Mouse (Mus musculus) heart, postnatal 0 days (tissue): ENCODE results near the gene Arhgap15. TPM values are rescaled to one million over a fixed set of nuclear protein-coding genes. Genes with fewer than 3 reads are reported as not detected.

Source experiments
- ATAC-seq: fragments of 200-750 bp; cut with Nextera tagmentation; 2 replicates; pipeline ENCODE4 v1.8.0; 2017; ENCODE audit warnings: low read depth, moderate number of reproducible peaks, moderate library complexity; ENCODE audit not compliant: insufficient read depth
- DNase-seq: peaks from one replicate; pipeline ENCODE4 v3.0.0-alpha.2; 2016; ENCODE audit warnings: low spot score
- H3K27ac ChIP-seq: fragments of 300-500 bp; sonication (generic); 2 replicates; pipeline ENCODE4 v1.5.1; 2014; ENCODE audit warnings: low read depth, mild to moderate bottlenecking
- H3K27me3 ChIP-seq: fragments of 300-500 bp; sonication (generic); 2 replicates; pipeline ENCODE4 v1.6.1; 2014; ENCODE audit warnings: low read length, mixed read lengths; ENCODE audit not compliant: control insufficient read depth, insufficient read depth
- H3K36me3 ChIP-seq: fragments of 300-500 bp; sonication (generic); replicated peaks from 2 replicates; pipeline ENCODE4 v1.6.1; 2014; ENCODE audit warnings: low read length, mixed read lengths; ENCODE audit not compliant: control insufficient read depth, insufficient read depth
- H3K4me1 ChIP-seq: fragments of 300-500 bp; sonication (generic); 2 replicates; pipeline ENCODE4 v1.6.1; 2014; ENCODE audit warnings: antibody characterized with exemption; ENCODE audit not compliant: control insufficient read depth, insufficient read depth
- H3K4me2 ChIP-seq: fragments of 300-500 bp; sonication (generic); 2 replicates; pipeline ENCODE4 v1.6.1; 2014; ENCODE audit warnings: low read depth, mild to moderate bottlenecking, low read length, moderate library complexity
- H3K4me3 ChIP-seq: fragments of 300-500 bp; sonication (generic); 2 replicates; pipeline ENCODE4 v1.5.1; 2014; ENCODE audit warnings: low read depth, low read length
- H3K9ac ChIP-seq: fragments of 300-500 bp; sonication (generic); replicated peaks from 2 replicates; pipeline ENCODE4 v1.6.1; 2014; ENCODE audit warnings: low read depth, low read length, mixed read lengths
- H3K9me3 ChIP-seq: fragments of 300-500 bp; sonication (generic); replicated peaks from 2 replicates; pipeline ENCODE4 v1.6.1; 2016; ENCODE audit warnings: low read length; ENCODE audit not compliant: control insufficient read depth
- CTCF ChIP-seq: IDR thresholded peaks from 2 replicates; pipeline ENCODE4 v1.5.1; 2016; ENCODE audit warnings: antibody characterized with exemption, control low read depth, low read depth
- EP300 ChIP-seq: IDR thresholded peaks from 2 replicates; pipeline ENCODE4 v1.6.1; 2016; ENCODE audit warnings: antibody characterized with exemption, low read depth
- WGBS: fragments of 180-500 bp; shearing (Covaris S2); extraction: QIAGEN DNeasy Blood & Tissue Kit; methylation state at CpG from one replicate; pipeline ENCODE4 v1.1.7; 2014; 5-methylcytosine and 5-hydroxymethylcytosine counted together
- polyA plus RNA-seq: library from polyadenylated mRNA; unstranded; fragments of >200 nt; fragmentation: Nextera tagmentation; extraction: Ambion mirVana; gene quantifications from 2 replicates; pipeline ENCODE4 v1.2.1, GENCODE M21; 2015
- total RNA-seq: library from RNA; depleted of rRNA; stranded (reverse); fragments of >200 nt; gene quantifications from 2 replicates; pipeline ENCODE4 v1.2.3, GENCODE M21; 2014; ENCODE audit warnings: low replicate concordance

Arhgap15 gene
- total and polyA plus RNA-seq, 2 experiments from 2014 or later = 0.46 to 1.7 TPM

DNA sequence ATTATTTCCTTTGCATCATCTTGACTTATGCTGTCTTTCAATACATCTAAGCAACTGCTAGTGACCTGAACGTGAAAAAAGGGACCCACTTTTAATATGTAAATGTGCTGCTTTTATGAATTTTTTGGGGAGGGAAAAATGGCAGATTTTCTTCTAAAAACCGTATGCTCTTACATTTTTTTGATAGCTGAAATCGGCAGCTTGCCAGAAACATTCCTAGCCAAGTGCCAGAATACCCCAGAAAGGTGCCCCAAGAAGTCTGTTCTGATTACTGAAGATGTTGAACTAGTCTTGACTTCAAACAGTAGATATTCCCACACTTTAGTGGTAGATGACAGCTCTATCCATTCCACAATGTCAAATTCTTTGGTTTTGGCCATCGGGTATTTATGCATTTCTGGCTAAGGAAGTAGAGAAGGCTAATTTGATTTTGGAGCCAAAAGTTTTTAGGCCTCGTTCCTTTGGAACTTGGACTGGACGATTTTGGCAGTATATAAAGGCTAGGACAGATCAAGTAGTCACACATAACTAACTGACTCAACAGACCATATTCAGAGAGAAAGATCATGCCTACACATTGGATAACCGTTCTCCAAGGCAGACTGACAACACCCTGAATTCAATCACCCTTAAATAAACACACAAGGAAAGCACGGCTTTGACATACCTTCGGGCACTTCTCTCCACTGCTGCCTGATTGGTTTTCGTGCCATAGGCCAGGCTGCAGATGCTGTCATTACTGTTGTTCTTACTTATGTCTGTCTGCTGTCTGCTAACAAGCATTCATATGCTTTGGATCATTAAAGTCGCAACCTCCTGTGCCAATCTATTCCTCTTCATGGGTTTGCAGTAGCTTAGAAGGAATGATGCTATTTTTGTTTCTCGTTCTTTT lies 67.5 kb downstream of the Arhgap15 start:
- H3K27me3 ChIP-seq = no peaks in the 10 kb centered on the region
- no peaks in the 10 kb centered on the region for H3K4me1 ChIP-seq
- no peaks in the 10 kb centered on the region for H3K36me3 ChIP-seq
- no peak overlapping the region for H3K4me2 ChIP-seq
- no peak for DNase-seq
- 73% methylated on average over 12 of the region's 12 CpGs for WGBS
- no peak overlapping the region for H3K9ac ChIP-seq
- no peaks in the 10 kb centered on the region for H3K9me3 ChIP-seq
- no peak overlapping the region for H3K4me3 ChIP-seq
- ATAC-seq = no peak
- H3K27ac ChIP-seq = no peak overlapping the region
- TF ChIP-seq EP300 = no peak
- no peak for TF ChIP-seq CTCF

DNA sequence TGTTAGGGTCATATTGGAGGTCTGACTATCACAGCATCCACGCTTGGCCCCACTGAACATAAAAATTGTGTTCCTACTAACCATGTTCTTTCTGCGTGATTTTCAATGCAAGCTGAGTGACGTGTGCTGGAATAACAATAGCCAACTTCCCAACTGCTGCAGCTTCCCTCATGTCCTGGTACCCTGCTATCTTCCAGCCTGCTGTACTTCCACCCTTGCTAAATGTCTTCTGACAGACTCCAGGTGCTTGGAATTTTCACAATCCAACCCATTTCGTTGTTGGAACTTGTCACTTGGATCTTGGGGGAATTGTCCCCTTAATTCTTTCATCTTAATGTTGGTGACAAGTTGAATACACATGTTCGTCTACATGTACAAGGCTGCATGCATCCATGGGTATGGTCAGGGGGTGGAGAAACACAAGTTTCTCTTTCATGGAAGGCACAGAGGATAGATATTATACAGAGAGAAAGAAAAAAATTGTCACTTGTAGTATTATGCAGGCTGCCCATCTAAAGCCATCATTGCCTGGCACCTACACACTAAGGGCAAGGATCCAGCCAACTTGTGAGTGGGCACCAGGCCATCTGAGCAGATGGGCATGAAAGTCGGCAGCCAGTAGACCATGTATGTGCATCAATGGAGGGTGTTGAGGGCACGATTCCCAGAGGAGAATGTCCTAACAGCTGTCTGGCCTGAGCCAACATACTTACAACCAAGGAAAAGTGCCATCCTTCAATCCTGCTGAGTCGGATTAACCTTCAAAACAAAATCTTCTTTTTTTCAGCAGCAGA lies 68.4 kb downstream of the Arhgap15 start:
- 72% methylated on average over 8 of the region's 8 CpGs for WGBS

DNA sequence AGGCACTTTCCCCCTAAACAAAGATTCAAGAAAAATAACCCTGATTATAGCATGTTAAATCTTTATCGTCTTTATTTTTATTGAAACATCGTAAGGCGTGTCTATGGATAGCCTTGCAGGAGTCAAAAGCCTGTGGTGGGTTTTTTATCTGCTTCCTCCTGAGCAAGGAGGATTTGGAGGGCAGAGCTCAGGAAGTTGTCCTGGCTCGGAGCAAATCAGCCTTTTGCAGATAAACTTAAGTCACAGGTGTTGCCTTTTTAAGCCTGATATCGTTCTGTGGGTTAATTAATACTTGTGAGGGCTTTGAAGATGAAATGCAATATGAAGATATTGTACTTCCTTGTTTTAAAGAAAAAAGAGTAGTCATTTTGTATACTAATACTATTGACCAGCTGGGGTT lies 87.3 kb downstream of the Arhgap15 start:
- TF ChIP-seq CTCF (no peak), EP300 (no peak)
- H3K27ac ChIP-seq = no peak overlapping the region
- no peaks in the 10 kb centered on the region for H3K9me3 ChIP-seq
- ATAC-seq (no peak), DNase-seq (no peak)
- WGBS = 43% methylated on average over 5 of the region's 5 CpGs
- H3K9ac ChIP-seq = no peak overlapping the region
- H3K4me1 ChIP-seq = no peaks in the 10 kb centered on the region
- H3K4me3 ChIP-seq = no peak overlapping the region
- H3K36me3 ChIP-seq = no peaks in the 10 kb centered on the region
- H3K4me2 ChIP-seq = no peak overlapping the region
- no peaks in the 10 kb centered on the region for H3K27me3 ChIP-seq

More for the DNA sequence above, 68.4 kb downstream of the Arhgap15 start:
- Histone ChIP-seq H3K27ac (no peak overlapping the region), H3K27me3 (no peaks in the 10 kb centered on the region), H3K4me2 (no peak overlapping the region), H3K9me3 (no peaks in the 10 kb centered on the region), H3K36me3 (no peaks in the 10 kb centered on the region), H3K4me3 (no peak overlapping the region), H3K4me1 (no peaks in the 10 kb centered on the region), H3K9ac (no peak overlapping the region)
- DNase-seq = no peak
- TF ChIP-seq CTCF (no peak), EP300 (no peak)
- no peak for ATAC-seq

DNA sequence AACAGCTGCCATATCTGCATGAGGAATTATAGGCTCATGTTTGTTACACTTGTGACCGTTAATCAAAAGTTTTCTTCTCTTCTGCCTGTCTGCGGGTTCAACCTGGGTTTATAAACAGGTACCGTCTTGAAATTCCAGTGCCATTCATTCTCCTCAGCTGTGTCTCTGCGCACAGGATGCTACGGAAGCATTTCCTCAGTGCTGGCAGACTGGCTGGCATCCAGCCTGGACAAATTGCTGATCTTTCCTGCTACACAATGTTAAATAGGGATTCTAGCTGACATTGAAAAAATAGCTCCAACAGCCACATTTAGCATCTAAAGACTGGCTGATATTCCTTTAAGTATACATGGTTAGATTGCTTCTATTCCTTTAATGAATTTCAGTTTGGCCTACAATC lies 93.0 kb downstream of the Arhgap15 start:
- no peak for TF ChIP-seq EP300
- TF ChIP-seq CTCF = no peak
- Histone ChIP-seq H3K9me3 (no peaks in the 10 kb centered on the region), H3K4me2 (no peak overlapping the region), H3K4me3 (no peak overlapping the region), H3K4me1 (no peaks in the 10 kb centered on the region), H3K36me3 (no peaks in the 10 kb centered on the region), H3K27ac (no peak overlapping the region), H3K9ac (no peak overlapping the region), H3K27me3 (no peaks in the 10 kb centered on the region)
- ATAC-seq = no peak
- WGBS = 34% methylated on average over 5 of the region's 5 CpGs
- no peak for DNase-seq

DNA sequence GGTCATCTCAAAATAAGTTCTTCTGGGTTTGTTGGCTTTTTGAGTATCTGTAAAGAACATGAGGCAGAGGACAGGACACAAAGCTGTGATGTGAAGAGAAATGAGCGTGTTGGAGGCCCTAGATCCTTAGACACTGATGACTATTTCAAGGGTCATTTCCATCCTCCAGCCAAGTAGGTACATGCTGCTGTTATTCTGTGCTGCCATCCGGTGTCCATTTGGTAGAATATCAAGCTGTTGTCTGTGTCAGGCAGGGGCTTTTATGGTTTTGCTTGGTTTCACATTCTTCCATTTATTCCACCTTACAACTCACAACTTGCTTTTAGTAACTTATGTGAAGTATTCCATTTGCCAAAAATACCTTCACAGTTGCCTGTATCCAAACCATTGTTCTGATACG lies 102.6 kb downstream of the Arhgap15 start:
- 46% methylated on average over 3 of the region's 3 CpGs for WGBS
- Histone ChIP-seq H3K4me2 (no peak overlapping the region), H3K27me3 (no peaks in the 10 kb centered on the region), H3K9ac (no peak overlapping the region), H3K4me1 (no peaks in the 10 kb centered on the region), H3K27ac (no peak overlapping the region), H3K4me3 (no peak overlapping the region), H3K36me3 (no peaks in the 10 kb centered on the region), H3K9me3 (no peaks in the 10 kb centered on the region)
- peak; percentile 18 for DNase-seq
- TF ChIP-seq CTCF (peak; percentile 51), EP300 (no peak)
- no peak for ATAC-seq
